Mouse (Mus musculus) heart, adult 2 months (tissue): Measurements from ENCODE around the gene Serpina11.

Experiments used
- CTCF ChIP-seq: fragments of 200-600 bp; IDR thresholded peaks from 2 replicates; pipeline ENCODE4 v1.8.1; 2022; ENCODE audit warnings: antibody characterized with exemption, mild to moderate bottlenecking, moderate library complexity
- EP300 ChIP-seq: fragments of 200-500 bp; IDR thresholded peaks from 2 replicates; pipeline ENCODE4 v1.6.1; 2011; ENCODE audit warnings: low read depth, low read length, control low read depth; ENCODE audit not compliant: insufficient read depth
- POLR2A ChIP-seq: fragments of 200-500 bp; IDR thresholded peaks from 2 replicates; pipeline ENCODE4 v1.6.1; 2011; ENCODE audit warnings: mild to moderate bottlenecking, low read depth, low read length, control low read depth; ENCODE audit not compliant: insufficient read depth

DNA sequence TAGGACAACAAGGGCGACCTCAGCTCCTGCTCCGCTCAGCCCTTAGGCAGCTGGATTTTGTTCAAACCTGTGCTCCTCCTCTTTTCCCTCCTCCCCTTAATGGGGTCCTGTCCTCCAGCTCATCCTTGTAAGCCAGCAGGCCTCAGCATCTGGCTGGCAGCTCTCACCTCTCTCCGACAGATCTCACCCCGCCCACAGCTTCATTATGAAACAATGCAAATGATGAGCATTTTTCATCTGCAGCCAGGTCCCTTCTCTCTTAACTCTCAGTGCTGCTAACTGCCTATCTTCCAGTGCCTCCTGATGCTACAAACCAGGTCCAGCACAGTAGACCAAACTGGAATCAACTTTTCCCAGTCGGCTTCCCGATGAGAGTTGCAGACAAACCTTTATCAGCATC is 23.9 kb upstream of the Serpina11 start, which contains the start of gene Serpina9:
- TF ChIP-seq EP300 = no peak
- TF ChIP-seq POLR2A = no peak
- no peak for TF ChIP-seq CTCF
